Mouse (Mus musculus) forebrain, embryonic 12.5 days (tissue): Measurements from ENCODE around the gene I0C0044D17Rik. TPM values are rescaled to one million over a fixed set of nuclear protein-coding genes. Genes with fewer than 3 reads are reported as not detected.
"Not testable (repeated sequence)": the region's sequence is repeated elsewhere in the genome, so short reads cannot be mapped to it uniquely, and the experiment has no call there.

Experiments
- ATAC-seq: fragments of 200-750 bp; cut with Nextera tagmentation; 2 replicates; pipeline ENCODE4 v1.8.0; 2017; ENCODE audit warnings: moderate TSS enrichment; ENCODE audit not compliant: low FRiP score
- H3K27ac ChIP-seq: fragments of 300-500 bp; sonication (generic); 2 replicates; pipeline ENCODE4 v1.5.1; 2016; ENCODE audit warnings: mild to moderate bottlenecking
- H3K27me3 ChIP-seq: fragments of 300-500 bp; sonication (generic); 2 replicates; pipeline ENCODE4 v1.6.1; 2016; ENCODE audit warnings: mild to moderate bottlenecking
- H3K36me3 ChIP-seq: fragments of 300-500 bp; sonication (generic); replicated peaks from 2 replicates; pipeline ENCODE4 v1.6.1; 2016; ENCODE audit warnings: mild to moderate bottlenecking
- H3K4me1 ChIP-seq: fragments of 300-500 bp; sonication (generic); 2 replicates; pipeline ENCODE4 v1.6.1; 2016
- H3K4me2 ChIP-seq: fragments of 300-500 bp; sonication (generic); 2 replicates; pipeline ENCODE4 v1.6.1; 2016; ENCODE audit warnings: mild to moderate bottlenecking, moderate library complexity
- H3K4me3 ChIP-seq: fragments of 300-500 bp; sonication (generic); replicated peaks from 2 replicates; pipeline ENCODE4 v1.5.1; 2016; ENCODE audit warnings: mild to moderate bottlenecking
- H3K9ac ChIP-seq: fragments of 300-500 bp; sonication (generic); 2 replicates; pipeline ENCODE4 v1.6.1; 2016; ENCODE audit warnings: mild to moderate bottlenecking
- H3K9me3 ChIP-seq: fragments of 300-500 bp; sonication (generic); 2 replicates; pipeline ENCODE4 v1.6.1; 2016
- WGBS: fragments of 180-500 bp; shearing (Covaris S2); methylation state at CpG from one replicate; pipeline ENCODE4 v1.1.7; 2016; 5-methylcytosine and 5-hydroxymethylcytosine counted together
- polyA plus RNA-seq: library from polyadenylated mRNA; unstranded; fragments of >200 nt; fragmentation: Nextera tagmentation; extraction: Ambion mirVana; gene quantifications from 2 replicates; pipeline ENCODE4 v1.2.1, GENCODE M21; 2016

The I0C0044D17Rik gene
- polyA plus RNA-seq: not detected in 2 replicates

- not testable (repeated sequence) for H3K4me1 ChIP-seq, ATAC-seq, H3K4me2 ChIP-seq, H3K36me3 ChIP-seq, H3K9ac ChIP-seq, H3K9me3 ChIP-seq, H3K4me3 ChIP-seq, H3K27ac ChIP-seq
- peaks cover 22% of the 10 kb centered on the region for H3K27me3 ChIP-seq
- 96% methylated on average over 1 of the region's 1 CpGs for WGBS
Observed at GRCm38 (mm10) chr4:98823740-98824139, at the start of gene I0C0044D17Rik. Gene I0C0044D17Rik (minus strand): TSS chr4:98823840.

DNA sequence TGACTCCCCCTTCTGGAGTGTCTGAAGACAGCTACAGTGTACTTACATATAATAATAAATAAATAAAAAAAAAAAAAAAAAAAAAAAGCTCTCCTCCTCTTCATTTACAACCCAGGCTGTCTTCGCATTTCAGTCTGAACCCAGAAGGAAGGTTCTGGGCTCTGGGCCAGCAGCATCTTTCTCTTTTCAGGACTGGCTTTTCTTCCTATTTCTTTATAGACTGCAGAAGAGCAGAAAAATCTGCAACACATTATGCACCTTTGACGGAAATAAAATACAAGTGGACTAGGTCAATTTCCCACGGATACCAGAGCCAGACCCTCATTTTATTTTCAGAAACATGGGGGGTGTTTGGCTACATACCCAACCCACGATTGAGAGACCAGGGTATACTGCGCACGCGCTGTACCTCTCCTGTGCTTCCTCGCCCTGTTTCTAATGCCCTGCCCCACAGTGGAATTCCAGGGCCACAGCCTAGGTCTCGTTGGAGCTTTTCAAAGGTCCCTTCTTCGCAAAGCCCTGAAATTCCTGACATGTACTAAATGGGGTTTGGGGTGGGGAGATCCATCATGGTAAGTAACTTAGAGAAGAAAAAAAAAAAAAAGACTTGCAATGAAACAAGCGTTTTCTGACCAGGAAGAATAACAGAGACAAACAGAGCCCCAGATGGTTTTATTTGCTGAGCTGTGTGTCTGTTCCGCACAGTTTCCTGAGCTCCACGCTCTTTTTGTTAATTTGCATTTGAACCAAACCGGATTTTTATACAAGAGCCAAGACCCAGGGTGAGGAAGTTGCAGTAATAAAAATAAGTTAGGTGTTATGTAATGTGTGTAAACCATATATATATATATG, 42.0 kb upstream of the I0C0044D17Rik start:
- Histone ChIP-seq H3K9ac (no peak overlapping the region), H3K9me3 (peaks cover 7% of the 10 kb centered on the region), H3K4me2 (no peak overlapping the region), H3K4me1 (no peaks in the 10 kb centered on the region), H3K36me3 (no peaks in the 10 kb centered on the region), H3K4me3 (no peak overlapping the region), H3K27ac (no peak overlapping the region), H3K27me3 (no peaks in the 10 kb centered on the region)
- WGBS: 86% methylated on average over 14 of the region's 14 CpGs
- ATAC-seq: no peak

DNA sequence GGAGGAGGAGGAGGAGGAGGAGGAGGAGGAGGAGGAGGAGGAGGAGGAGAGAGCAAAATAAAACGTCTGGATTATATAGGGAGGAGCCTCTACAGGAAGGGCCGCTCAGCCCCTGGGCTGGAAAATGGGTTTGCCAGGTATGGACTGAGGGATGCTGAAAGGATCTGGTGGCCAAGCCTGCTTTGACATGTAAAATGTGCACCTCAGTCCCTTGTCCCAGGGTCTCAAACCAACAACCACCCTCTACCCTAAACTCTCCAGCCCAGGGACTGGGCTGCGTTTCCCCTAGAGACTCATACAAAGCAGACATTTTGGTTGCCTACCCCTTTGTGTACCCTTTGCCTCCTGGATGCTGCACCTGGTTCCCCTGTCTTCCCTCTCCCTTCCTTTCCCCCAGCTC, 40.9 kb upstream of the I0C0044D17Rik start:
- Histone ChIP-seq H3K36me3 (no peaks in the 10 kb centered on the region), H3K4me1 (no peaks in the 10 kb centered on the region), H3K9ac (no peak overlapping the region), H3K27me3 (no peaks in the 10 kb centered on the region), H3K4me2 (no peak overlapping the region), H3K9me3 (peaks cover 11% of the 10 kb centered on the region), H3K4me3 (no peak overlapping the region), H3K27ac (no peak overlapping the region)
- 78% methylated on average over 3 of the region's 3 CpGs for WGBS
- ATAC-seq: no peak

DNA sequence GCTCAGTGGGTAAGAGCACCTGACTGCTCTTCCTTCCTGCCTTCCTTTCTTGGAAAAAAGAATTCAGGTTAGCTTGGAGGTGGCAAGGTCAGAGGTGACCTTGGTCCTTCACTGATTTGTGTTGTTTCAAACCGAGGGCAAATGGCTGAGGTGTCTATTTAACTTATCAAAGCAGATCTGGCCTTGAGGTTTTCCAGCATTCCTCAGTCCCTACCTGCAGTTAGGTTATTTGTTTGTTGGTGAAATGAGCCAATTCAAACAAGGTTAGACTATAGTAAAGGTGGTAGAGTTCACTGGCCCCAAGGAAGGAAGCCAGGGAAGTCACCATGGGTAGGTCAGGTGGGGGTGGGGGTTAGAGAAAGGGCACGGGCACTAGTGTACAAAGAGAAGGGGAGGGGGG, 40.5 kb upstream of the I0C0044D17Rik start:
- H3K27ac ChIP-seq: no peak overlapping the region
- H3K27me3 ChIP-seq: no peaks in the 10 kb centered on the region
- no peaks in the 10 kb centered on the region for H3K36me3 ChIP-seq
- no peak overlapping the region for H3K9ac ChIP-seq
- H3K4me1 ChIP-seq: no peaks in the 10 kb centered on the region
- 67% methylated on average over 1 of the region's 2 CpGs for WGBS
- no peak overlapping the region for H3K4me2 ChIP-seq
- no peak overlapping the region for H3K4me3 ChIP-seq
- no peak for ATAC-seq
- peaks cover 11% of the 10 kb centered on the region for H3K9me3 ChIP-seq

- no peak for ATAC-seq
- 80% methylated on average over 2 of the region's 2 CpGs for WGBS
Observed at GRCm38 (mm10) chr4:98863451-98863850, 39.8 kb upstream of the I0C0044D17Rik start.

GRCm38 (mm10) chr4:98858151-98858855, 34.7 kb upstream of the I0C0044D17Rik start:
- Histone ChIP-seq H3K27me3 (no peaks in the 10 kb centered on the region), H3K36me3 (no peaks in the 10 kb centered on the region), H3K9me3 (0 out of 2 replicates have a peak, but pooled peaks cover 4% of the 10 kb centered on the region), H3K4me2 (no peak overlapping the region), H3K4me3 (no peak overlapping the region), H3K9ac (no peak overlapping the region), H3K4me1 (no peaks in the 10 kb centered on the region), H3K27ac (no peak overlapping the region)
- no peak for ATAC-seq
- WGBS: 75% methylated on average over 4 of the region's 4 CpGs

More at GRCm38 (mm10) chr4:98863451-98863850, 39.8 kb upstream of the I0C0044D17Rik start:
- no peaks in the 10 kb centered on the region for H3K27me3 ChIP-seq
- H3K9ac ChIP-seq: no peak overlapping the region
- peaks cover 11% of the 10 kb centered on the region for H3K9me3 ChIP-seq
- H3K4me1 ChIP-seq: no peaks in the 10 kb centered on the region
- H3K27ac ChIP-seq: no peak overlapping the region
- H3K36me3 ChIP-seq: no peaks in the 10 kb centered on the region
- H3K4me2 ChIP-seq: no peak overlapping the region
- H3K4me3 ChIP-seq: no peak overlapping the region

GRCm38 (mm10) chr4:98857037-98857648, 33.5 kb upstream of the I0C0044D17Rik start:
- H3K27me3 ChIP-seq: no peaks in the 10 kb centered on the region
- 84% methylated on average over 11 of the region's 11 CpGs for WGBS
- no peak overlapping the region for H3K9ac ChIP-seq
- H3K9me3 ChIP-seq: 0 out of 2 replicates have a peak, but pooled peaks cover 4% of the 10 kb centered on the region
- no peak for ATAC-seq
- H3K4me2 ChIP-seq: no peak overlapping the region
- no peaks in the 10 kb centered on the region for H3K4me1 ChIP-seq
- H3K27ac ChIP-seq: no peak overlapping the region
- no peaks in the 10 kb centered on the region for H3K36me3 ChIP-seq
- H3K4me3 ChIP-seq: no peak overlapping the region

DNA sequence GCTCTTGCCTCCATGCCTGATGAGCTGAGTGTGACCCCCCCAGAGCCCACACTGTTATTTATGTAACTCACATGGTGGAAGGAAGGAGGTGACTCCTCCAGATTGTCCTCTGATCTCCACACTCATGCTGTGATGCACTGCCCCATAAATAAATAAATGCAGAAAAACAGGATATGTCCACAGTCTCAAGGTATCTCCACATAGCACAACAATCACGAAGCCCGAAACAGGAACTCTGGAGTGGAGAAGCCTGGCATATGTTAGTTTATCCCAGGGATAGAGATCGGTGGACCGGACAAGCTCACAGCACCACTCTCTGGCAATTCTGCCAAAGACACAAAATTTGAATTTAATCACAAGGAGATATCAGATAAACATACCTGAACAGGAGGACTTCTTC, 30.3 kb upstream of the I0C0044D17Rik start:
- Histone ChIP-seq H3K9me3 (no peaks in the 10 kb centered on the region), H3K27ac (no peak overlapping the region), H3K9ac (no peak overlapping the region), H3K36me3 (no peaks in the 10 kb centered on the region), H3K27me3 (no peaks in the 10 kb centered on the region), H3K4me3 (no peak overlapping the region), H3K4me1 (no peaks in the 10 kb centered on the region), H3K4me2 (no peak overlapping the region)
- WGBS: 92% methylated on average over 4 of the region's 4 CpGs
- no peak for ATAC-seq

DNA sequence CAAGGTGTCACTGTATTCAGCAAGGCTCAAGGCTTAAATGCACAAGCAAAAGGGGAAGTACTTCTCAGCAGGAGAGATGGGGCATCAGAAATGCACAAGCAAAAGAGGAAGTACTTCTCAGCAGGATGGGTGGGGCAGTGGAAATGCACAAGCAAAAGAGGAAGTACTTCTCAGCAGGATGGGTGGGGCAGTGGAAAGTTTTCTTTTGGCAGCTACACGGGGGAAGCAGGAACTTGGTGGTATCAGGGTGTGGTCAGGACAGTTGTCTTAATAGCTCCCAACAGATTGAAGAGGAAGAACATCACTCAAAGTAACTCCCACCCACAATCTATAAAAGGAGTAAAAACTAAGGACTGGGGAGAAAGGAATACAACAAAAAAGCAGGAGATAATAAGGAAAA, 26.8 kb upstream of the I0C0044D17Rik start:
- not testable (repeated sequence) for H3K27me3 ChIP-seq, H3K27ac ChIP-seq, H3K4me3 ChIP-seq, H3K9ac ChIP-seq, H3K36me3 ChIP-seq, H3K4me1 ChIP-seq, H3K4me2 ChIP-seq, ATAC-seq, H3K9me3 ChIP-seq
- WGBS: 79% methylated on average over 1 of the region's 1 CpGs

DNA sequence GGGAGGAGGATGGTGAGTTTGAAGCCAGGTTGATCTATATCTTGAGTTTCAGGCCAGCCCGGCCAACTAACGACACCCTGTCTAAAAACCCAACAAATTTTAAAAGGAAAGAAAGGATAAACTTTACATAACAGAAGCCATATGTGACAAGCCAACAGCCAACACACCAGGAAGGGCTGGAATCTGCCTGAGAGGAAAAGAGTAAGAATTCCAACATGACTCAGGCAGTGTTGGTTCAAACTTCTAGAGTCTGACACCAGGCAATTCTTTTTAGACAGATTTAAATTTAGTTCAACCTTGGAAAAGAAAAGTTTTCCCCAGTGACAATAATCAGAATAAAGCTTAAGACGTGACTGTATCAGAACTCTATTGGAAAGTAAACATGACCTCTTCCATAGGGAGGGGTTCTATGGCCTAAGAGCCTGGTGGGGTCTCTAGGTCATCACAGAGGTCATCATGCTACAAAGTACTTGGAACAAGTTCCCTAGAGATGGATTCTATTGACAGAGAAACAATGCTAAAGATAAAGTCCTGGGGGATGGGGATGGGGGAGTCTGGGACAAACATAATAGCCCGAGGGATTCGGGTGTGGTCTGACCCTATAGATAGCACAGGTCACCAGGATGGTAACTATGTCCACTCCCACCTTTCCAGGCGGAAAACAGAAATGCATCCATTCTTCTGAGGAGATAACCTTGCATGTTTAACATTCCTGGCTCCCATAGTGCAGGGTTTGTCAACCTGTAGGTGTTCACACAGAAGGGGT, 23.7 kb upstream of the I0C0044D17Rik start:
- whole genome bisulfite sequencing: 74% methylated on average over 6 of the region's 6 CpGs
- H3K9ac ChIP-seq: no peak overlapping the region
- no peak overlapping the region for H3K4me2 ChIP-seq
- no peaks in the 10 kb centered on the region for H3K4me1 ChIP-seq
- no peak overlapping the region for H3K27ac ChIP-seq
- ATAC-seq: no peak
- H3K27me3 ChIP-seq: peaks cover 26% of the 10 kb centered on the region
- no peaks in the 10 kb centered on the region for H3K9me3 ChIP-seq
- no peak overlapping the region for H3K4me3 ChIP-seq
- no peaks in the 10 kb centered on the region for H3K36me3 ChIP-seq

DNA sequence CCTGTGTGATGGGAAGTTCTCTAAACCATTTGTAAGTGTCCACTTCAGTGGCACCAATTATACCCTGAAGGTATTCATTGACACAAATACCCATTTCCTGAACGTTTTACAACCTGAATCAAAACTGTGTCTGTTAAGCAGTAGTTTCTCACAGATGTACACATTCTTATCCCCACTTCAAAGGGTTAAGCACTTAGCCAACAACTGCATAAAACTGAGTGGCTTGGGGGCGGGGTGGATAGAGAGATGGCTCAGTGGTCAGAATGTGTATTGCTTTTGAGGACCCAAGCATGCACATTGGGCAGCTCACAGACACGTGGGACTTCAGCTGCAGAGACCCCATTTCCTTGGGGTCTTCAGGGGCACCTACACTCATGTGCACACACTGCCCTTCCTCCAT, 22.8 kb upstream of the I0C0044D17Rik start:
- Histone ChIP-seq H3K9ac (no peak overlapping the region), H3K4me3 (no peak overlapping the region), H3K4me1 (no peaks in the 10 kb centered on the region), H3K9me3 (no peaks in the 10 kb centered on the region), H3K27me3 (peaks cover 28% of the 10 kb centered on the region), H3K4me2 (no peak overlapping the region), H3K27ac (no peak overlapping the region), H3K36me3 (no peaks in the 10 kb centered on the region)
- 61% methylated on average over 3 of the region's 3 CpGs for WGBS
- ATAC-seq: no peak

- Histone ChIP-seq H3K27me3 (peaks cover 28% of the 10 kb centered on the region), H3K4me3 (no peak overlapping the region), H3K9ac (no peak overlapping the region), H3K4me1 (peaks cover under 1% of the 10 kb centered on the region; the same call in 1 of the 2 replicates), H3K36me3 (no peaks in the 10 kb centered on the region), H3K27ac (no peak overlapping the region), H3K4me2 (no peak overlapping the region), H3K9me3 (no peaks in the 10 kb centered on the region)
- ATAC-seq: no peak
- 73% methylated on average over 8 of the region's 8 CpGs for WGBS
Observed at GRCm38 (mm10) chr4:98845687-98846125, 22.1 kb upstream of the I0C0044D17Rik start.
